Mouse (Mus musculus): Measurements from ENCODE around the gene Slc41a3.

The Slc41a3 gene

DNA sequence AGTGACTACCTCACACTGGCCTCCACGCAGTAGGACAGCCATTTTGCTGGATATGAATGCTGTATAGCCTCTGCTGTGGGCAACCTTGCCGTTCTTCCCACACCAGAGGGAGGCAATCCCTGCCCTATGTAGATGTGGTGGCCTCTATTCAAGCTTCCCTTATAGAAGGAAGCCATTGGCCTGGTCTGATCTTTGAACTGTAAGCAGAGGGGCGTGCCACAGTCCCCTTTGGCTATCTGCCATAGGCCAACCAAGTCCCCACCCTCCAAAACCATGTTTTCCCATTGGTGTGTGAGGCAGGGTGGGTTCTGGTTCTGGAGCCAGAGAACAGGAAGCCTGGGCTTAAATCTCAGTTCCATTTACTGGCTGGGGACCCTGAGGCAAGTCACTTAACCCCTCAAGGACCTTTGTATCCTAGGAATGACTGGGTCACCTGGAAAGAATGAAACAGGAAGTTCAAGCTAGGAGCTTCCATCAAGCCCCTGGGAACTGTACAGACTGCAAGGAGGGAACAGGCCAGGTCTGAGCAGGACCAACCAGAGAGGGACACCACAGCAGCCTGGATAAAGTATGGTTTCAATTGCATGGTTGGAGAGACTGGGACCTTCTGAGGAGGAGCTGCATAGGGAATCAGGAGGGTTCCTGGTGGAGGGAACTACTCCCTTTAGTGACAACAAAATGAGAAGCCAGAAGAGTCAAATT lies 79.5 kb downstream of the Slc41a3 start:
- no peak for DNase-seq (ENCODE audit: low read depth)

DNA sequence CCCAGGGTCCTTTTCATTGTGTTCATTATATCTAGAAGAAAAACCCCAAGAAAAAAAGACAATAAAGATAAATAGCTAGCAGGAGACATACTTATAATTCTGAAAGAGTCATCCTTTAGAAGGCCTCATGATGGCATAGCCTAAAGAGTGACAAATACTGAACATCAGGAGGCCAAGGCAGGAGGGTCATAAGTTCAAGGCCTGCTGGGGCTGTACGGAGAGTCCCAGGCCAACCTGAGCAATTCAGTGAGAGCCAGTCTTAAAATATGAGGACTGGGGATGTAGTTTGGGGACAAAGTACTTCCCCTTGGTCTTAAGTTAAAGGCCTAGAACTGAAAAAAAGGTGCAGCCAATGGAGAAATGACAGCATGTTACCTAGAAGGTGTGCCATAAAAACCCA lies 82.3 kb downstream of the Slc41a3 start:
- no peak for DNase-seq (ENCODE audit: low read depth)

DNA sequence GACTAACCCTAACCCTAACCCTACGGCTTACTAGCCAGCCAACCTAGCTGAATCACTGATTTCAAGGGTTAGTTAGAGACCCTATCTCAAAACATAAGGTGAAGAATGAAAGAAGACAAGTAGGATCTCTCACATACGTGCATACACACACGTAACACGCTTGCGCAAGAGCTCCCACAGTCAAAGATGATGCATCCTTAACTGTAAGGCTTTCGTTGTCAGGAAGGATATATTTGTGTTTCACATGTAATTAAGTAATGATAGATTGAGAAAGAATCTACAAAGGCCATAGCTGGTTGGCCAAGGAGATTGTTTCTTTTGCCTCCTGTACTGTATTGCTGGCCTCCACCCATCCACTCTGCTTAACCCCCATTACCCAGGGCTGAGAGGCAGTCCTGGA lies 83.5 kb downstream of the Slc41a3 start:
- no peak for DNase-seq (ENCODE audit: low read depth)

DNA sequence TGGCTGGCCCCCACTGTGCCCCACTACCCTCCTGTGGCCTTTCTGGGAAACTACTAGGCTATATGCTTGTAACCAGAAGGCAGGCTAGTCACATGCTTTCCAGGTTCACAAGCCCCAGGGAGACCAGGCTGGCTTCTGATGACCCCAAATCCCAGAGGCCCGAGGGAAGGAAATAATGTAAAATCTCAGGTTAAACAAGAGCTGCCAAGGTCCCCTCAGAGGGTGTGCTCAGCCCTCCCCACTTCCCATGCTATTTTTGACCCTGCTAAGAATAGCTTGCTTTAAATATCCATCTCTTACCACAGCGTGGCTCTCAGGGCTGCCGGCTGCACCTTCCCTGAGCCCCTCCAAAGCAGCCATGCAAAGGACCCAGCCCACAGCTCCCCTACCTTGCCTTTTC lies 84.2 kb downstream of the Slc41a3 start:
- no peak for DNase-seq (ENCODE audit: low read depth)

DNA sequence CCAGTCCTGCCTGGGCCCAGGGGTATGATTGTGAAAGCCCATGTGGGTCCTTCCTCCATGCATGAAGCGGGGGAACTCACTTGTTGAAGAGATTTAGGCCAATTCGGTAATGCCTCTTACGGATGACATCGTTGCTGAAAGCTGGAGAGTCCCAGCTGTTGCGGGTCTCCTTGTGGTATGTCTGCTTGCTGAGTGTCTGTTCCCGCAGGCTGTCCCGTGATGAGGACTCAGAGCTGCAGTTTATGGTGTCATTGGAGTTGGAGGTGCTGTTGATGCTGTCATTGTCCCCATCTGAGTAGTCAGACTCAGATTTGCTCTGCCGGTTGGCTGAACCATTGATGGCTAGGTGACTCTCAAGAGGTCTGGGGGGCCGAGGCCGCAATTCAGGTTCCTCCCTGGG lies 85.0 kb downstream of the Slc41a3 start:
- no peak for DNase-seq (ENCODE audit: low read depth)

DNA sequence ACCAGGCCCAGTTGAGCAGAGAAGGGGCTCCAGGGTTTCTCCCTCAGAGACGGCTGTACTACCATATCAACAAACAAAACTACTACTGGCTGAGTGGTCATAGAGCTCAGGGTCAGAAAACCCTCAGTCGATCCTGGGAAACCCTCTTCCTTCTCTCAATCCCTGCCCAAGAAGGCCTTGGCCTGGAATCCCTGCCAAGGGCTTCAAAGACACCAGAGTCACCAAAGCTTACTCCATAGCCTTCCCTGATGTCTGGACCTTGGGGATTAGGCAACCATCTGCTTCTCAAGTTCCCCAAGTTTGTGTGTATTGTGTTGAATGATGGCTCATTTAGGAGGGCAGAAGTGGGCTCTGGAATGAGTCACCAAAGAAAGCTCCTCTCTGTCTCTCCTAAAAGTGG lies 87.4 kb downstream of the Slc41a3 start:
- DNase-seq (ENCODE audit: low read depth): no peak

DNA sequence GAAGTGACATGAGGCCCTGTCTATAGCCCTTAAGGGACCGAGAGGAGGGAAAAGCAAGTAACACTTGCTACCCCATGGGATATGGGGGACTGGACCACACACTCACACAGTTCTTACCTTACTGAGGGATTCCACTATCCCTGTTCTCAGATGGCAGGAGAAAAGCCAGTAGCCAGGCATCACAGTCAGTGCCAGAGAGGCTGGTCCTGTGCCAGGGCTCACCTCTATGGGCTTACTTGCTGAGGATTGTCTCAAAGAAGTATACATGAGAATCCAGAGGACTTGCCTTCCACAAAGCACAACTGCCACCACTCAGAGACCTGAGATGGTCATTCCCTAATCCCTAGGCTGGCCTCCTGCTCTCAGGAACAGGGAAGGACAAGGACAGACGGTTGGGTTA lies 87.9 kb downstream of the Slc41a3 start:
- no peak for DNase-seq (ENCODE audit: low read depth)

DNA sequence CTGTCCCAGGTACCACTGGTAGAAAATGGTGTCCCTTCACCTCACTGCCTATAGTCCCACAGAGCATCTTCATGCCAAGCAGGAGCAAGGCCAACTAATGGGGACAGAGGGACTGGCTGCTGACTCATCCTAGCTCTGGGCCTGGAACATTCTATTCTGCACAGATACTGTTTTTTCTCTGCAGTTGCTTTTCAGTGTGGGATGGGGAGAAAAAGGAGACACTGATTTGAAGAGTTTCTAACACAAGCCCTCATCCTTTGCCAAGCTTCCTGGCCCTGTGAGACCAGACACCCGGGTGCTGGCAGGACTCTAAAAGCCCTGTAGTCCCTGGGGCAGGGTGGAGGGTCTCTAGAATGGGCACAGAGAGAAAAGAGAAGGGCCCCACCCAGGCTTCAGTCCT lies 91.2 kb downstream of the Slc41a3 start:
- DNase-seq (ENCODE audit: low read depth): no peak

Data from c-Kit-positive CD71-positive TER-119-negative erythroid progenitor cells, embryonic 14.5 days (primary cell).